Mouse (Mus musculus) left cerebral cortex, adult 9 months (tissue): ENCODE results near the gene Slc5a6.
"Not testable (repeated sequence)": the region's sequence is repeated elsewhere in the genome, so short reads cannot be mapped to it uniquely, and the experiment has no call there.

ENCODE experiments used
- DNase-seq, 2 experiments: peaks; one replicate each; pipeline ENCODE4 v3.0.0; 2022; ENCODE audit warnings: low spot score in 2 of 2

The Slc5a6 gene

GRCm38 (mm10) chr5:31069810-31070209, 21.1 kb upstream of the Slc5a6 start:
- peak in 1 of 2 experiments; percentile 29 for DNase-seq

- DNase-seq, result no peak
These were observed 6.8 kb upstream of the Slc5a6 start for GRCm38 (mm10) chr5:31055216-31056140.

GRCm38 (mm10) chr5:31054261-31055215, 5.8 kb upstream of the Slc5a6 start, which contains the start of gene Cad:
TSS of gene Cad (plus strand) at chr5:31054780.
- DNase-seq, result peak; percentile 84 to 92

GRCm38 (mm10) chr5:31053728-31054127, 5.0 kb upstream of the Slc5a6 start:
- DNase-seq, result not testable (repeated sequence)

- DNase-seq, result no peak
These were observed 1.7 kb upstream of the Slc5a6 start for GRCm38 (mm10) chr5:31050427-31050826.

- DNase-seq, result peak; percentile 92 to 99
These were observed 619 bp downstream of the Slc5a6 start, which contains the start of gene Atraid for GRCm38 (mm10) chr5:31047848-31048762. TSS of gene Atraid (plus strand) at chr5:31048312.

- no peak for DNase-seq
These were observed 1.6 kb downstream of the Slc5a6 start for GRCm38 (mm10) chr5:31047074-31047473.

- DNase-seq, result no peak
These were observed 2.3 kb downstream of the Slc5a6 start for GRCm38 (mm10) chr5:31046416-31046815.

GRCm38 (mm10) chr5:31038171-31038845, 10.4 kb downstream of the Slc5a6 start:
- no peak for DNase-seq

GRCm38 (mm10) chr5:31036556-31036955, 12.2 kb downstream of the Slc5a6 start:
- DNase-seq, result not testable (repeated sequence)

- DNase-seq, result no peak
These were observed 14.1 kb downstream of the Slc5a6 start for GRCm38 (mm10) chr5:31034669-31035068.

GRCm38 (mm10) chr5:31031508-31031907, 17.2 kb downstream of the Slc5a6 start:
- DNase-seq, result no peak

GRCm38 (mm10) chr5:31030926-31031325, 17.8 kb downstream of the Slc5a6 start:
- DNase-seq, result no peak

- DNase-seq, result no peak
These were observed 24.1 kb downstream of the Slc5a6 start for GRCm38 (mm10) chr5:31024641-31025040.

GRCm38 (mm10) chr5:31023254-31023653, 25.5 kb downstream of the Slc5a6 start:
- DNase-seq, result no peak

- no peak for DNase-seq
These were observed 26.0 kb downstream of the Slc5a6 start for GRCm38 (mm10) chr5:31022690-31023089.

GRCm38 (mm10) chr5:31021790-31022189, 26.9 kb downstream of the Slc5a6 start:
- not testable (repeated sequence) for DNase-seq

- DNase-seq, result no peak
These were observed 32.8 kb downstream of the Slc5a6 start for GRCm38 (mm10) chr5:31015913-31016312.

- no peak for DNase-seq
These were observed 36.0 kb downstream of the Slc5a6 start for GRCm38 (mm10) chr5:31012737-31013136.

GRCm38 (mm10) chr5:31004184-31004583, 44.5 kb downstream of the Slc5a6 start:
- peak; percentile 26 to 93 for DNase-seq
